Mouse (Mus musculus): ENCODE measurements around the gene Skor1. TPM values are rescaled to one million over a fixed set of nuclear protein-coding genes. Genes with fewer than 3 reads are reported as not detected.

Skor1 gene
- polyA plus RNA-seq, 1 experiment = 0.01 TPM

- Histone ChIP-seq H3K36me3 (ENCODE audit: control insufficient read depth) (no peaks in the 10 kb centered on the region), H3K27me3 (ENCODE audit: control insufficient read depth) (peaks cover 99% of the 10 kb centered on the region)
- TF ChIP-seq TAL1 (IDR thresholded peaks at IDR 0.05; ENCODE audit: low read length) (no peak), GATA1 (IDR thresholded peaks at IDR 0.05; ENCODE audit: low read length) (no peak)
These were observed 11.2 kb downstream of the Skor1 start for GRCm38 (mm10) chr9:63137615-63137915.

DNA sequence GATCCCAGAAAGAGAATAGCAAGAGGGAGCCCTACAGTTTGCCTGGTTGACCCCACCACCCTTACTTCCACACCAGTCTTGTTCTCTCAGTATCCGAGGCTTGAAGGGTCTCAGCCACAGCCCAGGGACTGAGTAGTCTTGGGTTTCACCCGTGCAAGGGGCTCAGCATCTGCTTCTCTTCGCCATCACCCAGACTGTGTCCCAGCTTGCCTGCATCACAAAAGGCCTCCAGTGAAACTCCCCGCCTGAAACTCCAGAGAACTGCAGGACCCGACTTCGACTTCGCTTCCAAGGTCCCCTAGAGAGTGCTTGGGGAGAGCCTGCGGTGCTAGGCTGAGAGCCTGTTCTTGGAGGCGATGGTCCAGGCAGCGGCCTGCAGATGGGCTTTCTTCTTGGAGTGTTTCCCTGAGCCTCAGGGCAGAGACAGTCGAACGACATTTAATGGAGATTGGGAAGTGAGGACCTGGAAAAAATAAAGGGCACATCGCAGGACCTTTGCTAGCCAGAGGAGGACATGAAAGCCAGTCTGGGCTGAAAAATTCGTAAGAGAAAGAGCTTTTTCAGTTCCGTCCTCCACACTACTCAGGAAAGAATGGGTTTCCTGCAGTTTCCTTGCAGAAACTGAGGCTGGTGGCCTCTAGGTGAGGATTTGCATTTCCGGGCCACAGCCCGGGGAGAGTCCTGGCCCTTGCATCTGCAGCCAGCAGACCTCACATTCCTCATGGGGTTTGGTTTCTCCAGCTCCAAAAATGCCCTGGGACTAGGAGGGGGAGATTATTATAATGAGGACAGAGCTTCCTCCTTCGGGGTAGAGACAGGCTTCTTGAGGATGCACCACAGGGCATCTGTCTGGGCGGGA lies 11.8 kb downstream of the Skor1 start:
- H3K4me3 ChIP-seq (replicated peaks) = no peak overlapping the region
- H3K27me3 ChIP-seq (ENCODE audit: control insufficient read depth) = peaks cover 99% of the 10 kb centered on the region

More at GRCm38 (mm10) chr9:63137615-63137915, 11.2 kb downstream of the Skor1 start:
- Histone ChIP-seq H3K4me3 (replicated peaks) (no peak overlapping the region), H3K9me3 (ENCODE audit: control insufficient read depth, low read length) (no peaks in the 10 kb centered on the region; the same call in 1 of the 2 replicates), H3K4me1 (ENCODE audit: control insufficient read depth) (peaks cover 7% of the 10 kb centered on the region)

GRCm38 (mm10) chr9:63136241-63136640 lies 12.5 kb downstream of the Skor1 start:
- no peaks in the 10 kb centered on the region for H3K36me3 ChIP-seq (ENCODE audit: control insufficient read depth)
- H3K4me3 ChIP-seq (replicated peaks) = no peak overlapping the region
- H3K9me3 ChIP-seq (ENCODE audit: control insufficient read depth, low read length) = no peaks in the 10 kb centered on the region
- TF ChIP-seq GATA1 (IDR thresholded peaks at IDR 0.05; ENCODE audit: low read length) (no peak), TAL1 (IDR thresholded peaks at IDR 0.05; ENCODE audit: low read length) (no peak)
- H3K27me3 ChIP-seq (ENCODE audit: control insufficient read depth) = peaks cover 99% of the 10 kb centered on the region
- H3K4me1 ChIP-seq (ENCODE audit: control insufficient read depth) = peaks cover 13% of the 10 kb centered on the region

More for the DNA sequence above, 11.8 kb downstream of the Skor1 start:
- H3K4me1 ChIP-seq (ENCODE audit: control insufficient read depth) = peaks cover 12% of the 10 kb centered on the region
- no peaks in the 10 kb centered on the region for H3K9me3 ChIP-seq (ENCODE audit: control insufficient read depth, low read length)
- TF ChIP-seq GATA1 (IDR thresholded peaks at IDR 0.05; ENCODE audit: low read length) (no peak), TAL1 (IDR thresholded peaks at IDR 0.05; ENCODE audit: low read length) (no peak)
- no peaks in the 10 kb centered on the region for H3K36me3 ChIP-seq (ENCODE audit: control insufficient read depth)

- H3K36me3 ChIP-seq (ENCODE audit: control insufficient read depth) = no peaks in the 10 kb centered on the region
- H3K9me3 ChIP-seq (ENCODE audit: control insufficient read depth, low read length) = no peaks in the 10 kb centered on the region
- peaks cover 13% of the 10 kb centered on the region for H3K4me1 ChIP-seq (ENCODE audit: control insufficient read depth)
- TF ChIP-seq GATA1 (IDR thresholded peaks at IDR 0.05; ENCODE audit: low read length) (no peak), TAL1 (IDR thresholded peaks at IDR 0.05; ENCODE audit: low read length) (no peak)
- H3K4me3 ChIP-seq (replicated peaks) = no peak overlapping the region
- H3K27me3 ChIP-seq (ENCODE audit: control insufficient read depth) = peaks cover 99% of the 10 kb centered on the region
These were observed 13.0 kb downstream of the Skor1 start for GRCm38 (mm10) chr9:63135801-63136200.

- Histone ChIP-seq H3K4me1 (ENCODE audit: control insufficient read depth) (peaks cover 13% of the 10 kb centered on the region), H3K36me3 (ENCODE audit: control insufficient read depth) (no peaks in the 10 kb centered on the region), H3K9me3 (ENCODE audit: control insufficient read depth, low read length) (no peaks in the 10 kb centered on the region), H3K4me3 (replicated peaks) (no peak overlapping the region), H3K27me3 (ENCODE audit: control insufficient read depth) (peaks cover 95% of the 10 kb centered on the region)
- no peak for TF ChIP-seq GATA1 (IDR thresholded peaks at IDR 0.05; ENCODE audit: low read length)
- no peak for TF ChIP-seq TAL1 (IDR thresholded peaks at IDR 0.05; ENCODE audit: low read length)
These were observed 13.4 kb downstream of the Skor1 start for GRCm38 (mm10) chr9:63135356-63135755.

- peak overlapping the region; percentile 8 for H3K4me3 ChIP-seq (replicated peaks)
- no peaks in the 10 kb centered on the region for H3K36me3 ChIP-seq (ENCODE audit: control insufficient read depth)
- peaks cover 13% of the 10 kb centered on the region for H3K4me1 ChIP-seq (ENCODE audit: control insufficient read depth)
- H3K9me3 ChIP-seq (ENCODE audit: control insufficient read depth, low read length) = no peaks in the 10 kb centered on the region
- no peak for TF ChIP-seq GATA1 (IDR thresholded peaks at IDR 0.05; ENCODE audit: low read length)
- no peak for TF ChIP-seq TAL1 (IDR thresholded peaks at IDR 0.05; ENCODE audit: low read length)
- peaks cover 80% of the 10 kb centered on the region for H3K27me3 ChIP-seq (ENCODE audit: control insufficient read depth)
These were observed 15.1 kb downstream of the Skor1 start for GRCm38 (mm10) chr9:63133659-63134058.

DNA sequence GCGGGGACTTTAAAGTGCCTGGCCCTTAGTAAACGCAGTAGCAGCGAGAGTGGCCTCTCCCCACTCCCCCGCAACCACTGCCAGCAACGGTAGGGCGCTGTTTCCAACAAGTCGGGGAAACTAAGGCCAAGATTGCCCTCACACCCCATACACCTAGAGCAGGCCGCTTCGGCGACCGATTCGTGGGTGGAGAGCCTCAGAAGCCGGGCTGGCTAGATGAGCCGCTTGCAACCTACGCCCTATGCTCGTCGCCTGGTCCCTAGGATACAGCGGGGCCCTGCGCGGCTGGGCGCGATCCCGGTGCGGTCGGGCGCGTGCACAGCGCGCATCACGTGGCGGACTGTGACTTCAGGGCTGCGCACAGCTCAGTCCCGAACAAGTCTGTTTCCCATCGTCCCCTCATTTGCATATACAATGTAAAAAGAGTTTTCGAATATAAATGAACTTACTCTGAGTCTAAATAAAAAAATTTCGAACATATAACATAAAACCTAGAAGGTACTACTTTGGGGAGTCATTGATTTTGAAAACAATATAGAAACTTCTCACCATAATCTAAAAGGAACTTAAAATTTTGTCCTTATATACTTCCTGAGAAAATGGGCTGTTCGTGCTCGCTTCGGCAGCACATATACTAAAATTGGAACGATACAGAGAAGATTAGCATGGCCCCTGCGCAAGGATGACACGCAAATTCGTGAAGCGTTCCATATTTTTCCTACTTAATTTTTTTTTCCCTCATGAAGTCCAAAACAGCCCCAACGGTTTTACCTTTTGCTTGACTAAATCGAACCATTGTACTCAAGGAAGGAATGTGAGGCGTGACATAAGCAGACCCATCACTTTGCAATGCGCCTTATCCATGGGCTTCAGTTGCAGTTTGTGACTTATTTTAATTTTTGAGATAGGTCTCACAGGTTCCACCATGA lies 15.8 kb downstream of the Skor1 start:
- Histone ChIP-seq H3K36me3 (ENCODE audit: control insufficient read depth) (no peaks in the 10 kb centered on the region), H3K4me1 (ENCODE audit: control insufficient read depth) (peaks cover 13% of the 10 kb centered on the region), H3K27me3 (ENCODE audit: control insufficient read depth) (peaks cover 73% of the 10 kb centered on the region), H3K9me3 (ENCODE audit: control insufficient read depth, low read length) (no peaks in the 10 kb centered on the region), H3K4me3 (replicated peaks) (peak overlapping the region; percentile 61)
- no peak for TF ChIP-seq TAL1 (IDR thresholded peaks at IDR 0.05; ENCODE audit: low read length)
- TF ChIP-seq GATA1 (IDR thresholded peaks at IDR 0.05; ENCODE audit: low read length) = no peak

DNA sequence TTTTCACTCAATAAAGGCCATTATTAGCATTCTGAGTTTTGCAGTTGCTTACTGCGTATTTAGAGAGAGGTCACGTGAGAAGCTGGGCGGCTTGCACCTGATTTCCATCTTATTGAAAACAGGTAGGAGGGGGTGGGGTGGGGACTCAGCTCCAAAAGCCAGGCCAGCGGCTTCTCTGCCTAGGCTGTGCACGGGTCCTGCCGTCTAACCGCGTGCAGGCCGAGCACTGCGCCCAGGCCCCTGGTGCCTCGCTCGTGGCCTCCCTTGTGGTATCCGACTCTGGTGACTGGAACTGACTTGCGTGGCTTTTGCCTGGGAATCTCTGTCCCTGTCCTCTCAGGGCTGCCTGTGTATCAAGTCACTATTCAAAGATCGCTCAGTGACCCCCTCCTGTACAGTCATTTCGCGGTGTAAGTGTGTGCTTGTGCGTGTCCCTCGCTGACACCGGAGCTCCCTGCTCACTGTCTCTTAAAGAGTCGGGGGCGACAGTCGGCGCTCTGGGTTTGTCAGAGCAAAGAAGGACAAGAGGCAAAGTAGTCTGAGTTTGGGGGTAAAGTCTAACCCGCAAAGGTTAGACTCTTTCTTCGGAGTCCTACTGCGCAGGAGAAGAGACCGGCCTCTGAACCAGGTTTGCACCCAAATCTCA lies 16.7 kb downstream of the Skor1 start:
- no peak for TF ChIP-seq TAL1 (IDR thresholded peaks at IDR 0.05; ENCODE audit: low read length)
- no peaks in the 10 kb centered on the region for H3K9me3 ChIP-seq (ENCODE audit: control insufficient read depth, low read length)
- peaks cover 64% of the 10 kb centered on the region for H3K27me3 ChIP-seq (ENCODE audit: control insufficient read depth)
- H3K4me1 ChIP-seq (ENCODE audit: control insufficient read depth) = peaks cover 13% of the 10 kb centered on the region
- no peaks in the 10 kb centered on the region for H3K36me3 ChIP-seq (ENCODE audit: control insufficient read depth)
- peak overlapping the region; percentile 61 for H3K4me3 ChIP-seq (replicated peaks)
